Mouse (Mus musculus) midbrain, embryonic 13.5 days (tissue): ENCODE data around the gene Dnaaf1. TPM values are rescaled to one million over a fixed set of nuclear protein-coding genes. Genes with fewer than 3 reads are reported as not detected.

ENCODE experiments used
- ATAC-seq: fragments of 200-750 bp; cut with Nextera tagmentation; 2 replicates; pipeline ENCODE4 v1.8.0; 2017; ENCODE audit warnings: mild to moderate bottlenecking, moderate TSS enrichment, moderate library complexity
- H3K27ac ChIP-seq: fragments of 300-500 bp; sonication (generic); 2 replicates; pipeline ENCODE4 v1.5.1; 2015; ENCODE audit warnings: inconsistent platforms, mild to moderate bottlenecking, moderate library complexity
- H3K27me3 ChIP-seq: fragments of 300-500 bp; sonication (generic); 2 replicates; pipeline ENCODE4 v1.6.1; 2015; ENCODE audit warnings: mild to moderate bottlenecking, inconsistent platforms
- H3K36me3 ChIP-seq: fragments of 300-500 bp; sonication (generic); 2 replicates; pipeline ENCODE4 v1.6.1; 2015; ENCODE audit warnings: mild to moderate bottlenecking, inconsistent platforms
- H3K4me1 ChIP-seq: fragments of 300-500 bp; sonication (generic); replicated peaks from 2 replicates; pipeline ENCODE4 v1.6.1; 2015; ENCODE audit warnings: inconsistent platforms
- H3K4me2 ChIP-seq: fragments of 300-500 bp; sonication (generic); replicated peaks from 2 replicates; pipeline ENCODE4 v1.6.1; 2015; ENCODE audit warnings: moderate library complexity, mild to moderate bottlenecking, inconsistent platforms
- H3K4me3 ChIP-seq: fragments of 300-500 bp; sonication (generic); replicated peaks from 2 replicates; pipeline ENCODE4 v1.5.1; 2015; ENCODE audit warnings: mild to moderate bottlenecking, inconsistent platforms
- H3K9ac ChIP-seq: fragments of 300-500 bp; sonication (generic); replicated peaks from 2 replicates; pipeline ENCODE4 v1.6.1; 2015; ENCODE audit warnings: mild to moderate bottlenecking, inconsistent platforms
- H3K9me3 ChIP-seq: fragments of 300-500 bp; sonication (generic); 2 replicates; pipeline ENCODE4 v1.6.1; 2016; ENCODE audit warnings: mild to moderate bottlenecking, inconsistent platforms
- WGBS: fragments of 180-500 bp; shearing (Covaris S2); methylation state at CpG from one replicate; pipeline ENCODE4 v1.1.7; 2015; 5-methylcytosine and 5-hydroxymethylcytosine counted together
- polyA plus RNA-seq: library from polyadenylated mRNA; unstranded; fragments of >200 nt; fragmentation: Nextera tagmentation; extraction: Ambion mirVana; gene quantifications from 2 replicates; pipeline ENCODE4 v1.2.1, GENCODE M21; 2015

The Dnaaf1 gene
- polyA plus RNA-seq, 1 experiment from 2014 or later: 0.12 TPM

GRCm38 (mm10) chr8:119557132-119557531 lies 17.9 kb upstream of the Dnaaf1 start:
- H3K27ac ChIP-seq: no peak overlapping the region
- 83% methylated on average over 9 of the region's 9 CpGs for WGBS
- peaks cover 40% of the 10 kb centered on the region for H3K4me1 ChIP-seq
- no peak for ATAC-seq
- H3K36me3 ChIP-seq: peaks cover 12% of the 10 kb centered on the region
- peak overlapping the region; percentile 75 for H3K4me3 ChIP-seq
- H3K9me3 ChIP-seq: no peaks in the 10 kb centered on the region
- H3K27me3 ChIP-seq: no peaks in the 10 kb centered on the region
- peak overlapping the region; percentile 87 for H3K4me2 ChIP-seq
- peak overlapping the region; percentile 90 for H3K9ac ChIP-seq

- Histone ChIP-seq H3K9me3 (no peaks in the 10 kb centered on the region), H3K27me3 (no peaks in the 10 kb centered on the region), H3K27ac (peak overlapping the region; percentile 94), H3K36me3 (peaks cover 21% of the 10 kb centered on the region), H3K4me2 (peak overlapping the region; percentile 87), H3K4me3 (peak overlapping the region; percentile 75), H3K9ac (peak overlapping the region; percentile 90), H3K4me1 (peaks cover 40% of the 10 kb centered on the region)
- WGBS: 1% methylated on average over 55 of the region's 55 CpGs
- peak; percentile 91 for ATAC-seq
These were observed 17.0 kb upstream of the Dnaaf1 start for GRCm38 (mm10) chr8:119557821-119558602.

GRCm38 (mm10) chr8:119558603-119559401 lies 16.2 kb upstream of the Dnaaf1 start, which contains the start of gene Mbtps1:
Mbtps1 (minus strand) TSS chr8:119558735.
- peak; percentile 94 for ATAC-seq
- Histone ChIP-seq H3K4me1 (peaks cover 38% of the 10 kb centered on the region), H3K27ac (peak within 1 kb of the TSS; percentile 94), H3K27me3 (no peaks in the 10 kb centered on the region), H3K4me3 (peak within 1 kb of the TSS; percentile 75), H3K4me2 (peak within 1 kb of the TSS; percentile 87), H3K9me3 (no peaks in the 10 kb centered on the region), H3K9ac (peak within 1 kb of the TSS; percentile 90), H3K36me3 (peaks cover 29% of the 10 kb centered on the region)
- 6% methylated on average over 63 of the region's 63 CpGs for WGBS

GRCm38 (mm10) chr8:119559402-119559720 lies 15.7 kb upstream of the Dnaaf1 start:
- H3K4me1 ChIP-seq: peaks cover 32% of the 10 kb centered on the region
- H3K9ac ChIP-seq: peak overlapping the region; percentile 67; the same call in 1 of the 2 replicates
- no peaks in the 10 kb centered on the region for H3K27me3 ChIP-seq
- H3K36me3 ChIP-seq: peaks cover 35% of the 10 kb centered on the region
- peak; percentile 2; the same call in 1 of the 2 replicates for ATAC-seq
- peak overlapping the region; percentile 75 for H3K4me3 ChIP-seq
- peak overlapping the region; percentile 87 for H3K4me2 ChIP-seq
- WGBS: 88% methylated on average over 6 of the region's 6 CpGs
- peak overlapping the region; percentile 75; the same call in 1 of the 2 replicates for H3K27ac ChIP-seq
- no peaks in the 10 kb centered on the region for H3K9me3 ChIP-seq

- no peaks in the 10 kb centered on the region for H3K9me3 ChIP-seq
- WGBS: 93% methylated on average over 14 of the region's 14 CpGs
- peaks cover 5% of the 10 kb centered on the region for H3K4me1 ChIP-seq
- H3K27ac ChIP-seq: no peak overlapping the region
- no peak overlapping the region for H3K4me3 ChIP-seq
- no peak overlapping the region for H3K9ac ChIP-seq
- H3K36me3 ChIP-seq: peaks cover 63% of the 10 kb centered on the region
- ATAC-seq: no peak
- no peaks in the 10 kb centered on the region for H3K27me3 ChIP-seq
- H3K4me2 ChIP-seq: no peak overlapping the region
These were observed 11.2 kb upstream of the Dnaaf1 start for GRCm38 (mm10) chr8:119563849-119564251.

- Histone ChIP-seq H3K27ac (no peak overlapping the region), H3K4me1 (0 out of 2 replicates have a peak, but pooled peaks cover 10% of the 10 kb centered on the region), H3K4me3 (no peak overlapping the region), H3K4me2 (no peak overlapping the region), H3K9me3 (no peaks in the 10 kb centered on the region), H3K27me3 (no peaks in the 10 kb centered on the region), H3K36me3 (peaks cover 56% of the 10 kb centered on the region), H3K9ac (no peak overlapping the region)
- no peak for ATAC-seq
- 84% methylated on average over 11 of the region's 11 CpGs for WGBS
These were observed 8.7 kb upstream of the Dnaaf1 start for GRCm38 (mm10) chr8:119566367-119566766.

GRCm38 (mm10) chr8:119568251-119568650 lies 6.8 kb upstream of the Dnaaf1 start:
- peaks cover 24% of the 10 kb centered on the region for H3K4me1 ChIP-seq
- H3K36me3 ChIP-seq: peaks cover 39% of the 10 kb centered on the region
- no peak overlapping the region for H3K27ac ChIP-seq
- no peak overlapping the region for H3K4me3 ChIP-seq
- 90% methylated on average over 9 of the region's 9 CpGs for WGBS
- no peak for ATAC-seq
- H3K9ac ChIP-seq: no peak overlapping the region
- no peaks in the 10 kb centered on the region for H3K9me3 ChIP-seq
- no peak overlapping the region for H3K4me2 ChIP-seq
- H3K27me3 ChIP-seq: no peaks in the 10 kb centered on the region

- 61% methylated on average over 7 of the region's 7 CpGs for WGBS
- ATAC-seq: no peak
- H3K4me2 ChIP-seq: no peak overlapping the region
These were observed 6.1 kb upstream of the Dnaaf1 start for GRCm38 (mm10) chr8:119568951-119569350.

GRCm38 (mm10) chr8:119569881-119570280 lies 5.2 kb upstream of the Dnaaf1 start:
- WGBS: 32% methylated on average over 4 of the region's 4 CpGs
- H3K4me2 ChIP-seq: no peak overlapping the region
- H3K9ac ChIP-seq: peak overlapping the region; percentile 39
- peaks cover 33% of the 10 kb centered on the region for H3K4me1 ChIP-seq
- no peak overlapping the region for H3K4me3 ChIP-seq
- H3K27ac ChIP-seq: no peak overlapping the region
- no peaks in the 10 kb centered on the region for H3K27me3 ChIP-seq
- H3K9me3 ChIP-seq: no peaks in the 10 kb centered on the region
- peaks cover 24% of the 10 kb centered on the region for H3K36me3 ChIP-seq
- ATAC-seq: no peak

More at GRCm38 (mm10) chr8:119568951-119569350, 6.1 kb upstream of the Dnaaf1 start:
- Histone ChIP-seq H3K4me1 (peaks cover 31% of the 10 kb centered on the region), H3K36me3 (peaks cover 32% of the 10 kb centered on the region), H3K4me3 (no peak overlapping the region), H3K9me3 (no peaks in the 10 kb centered on the region), H3K27ac (no peak overlapping the region), H3K27me3 (no peaks in the 10 kb centered on the region), H3K9ac (no peak overlapping the region)

- ATAC-seq: no peak
- Histone ChIP-seq H3K9me3 (no peaks in the 10 kb centered on the region), H3K27ac (no peak overlapping the region), H3K4me3 (no peak overlapping the region), H3K4me1 (peaks cover 36% of the 10 kb centered on the region), H3K4me2 (no peak overlapping the region), H3K9ac (peak overlapping the region; percentile 8; the same call in 1 of the 2 replicates), H3K27me3 (peaks cover 5% of the 10 kb centered on the region), H3K36me3 (peaks cover 12% of the 10 kb centered on the region)
- 89% methylated on average over 6 of the region's 6 CpGs for WGBS
These were observed 3.9 kb upstream of the Dnaaf1 start for GRCm38 (mm10) chr8:119571135-119571534.

GRCm38 (mm10) chr8:119572411-119572810 lies 2.6 kb upstream of the Dnaaf1 start:
- H3K9me3 ChIP-seq: no peaks in the 10 kb centered on the region
- no peak for ATAC-seq
- WGBS: 96% methylated on average over 4 of the region's 4 CpGs
- H3K4me3 ChIP-seq: no peak overlapping the region
- H3K4me2 ChIP-seq: no peak overlapping the region
- peaks cover 16% of the 10 kb centered on the region for H3K27me3 ChIP-seq
- H3K36me3 ChIP-seq: peaks cover 4% of the 10 kb centered on the region
- H3K4me1 ChIP-seq: peaks cover 36% of the 10 kb centered on the region
- no peak overlapping the region for H3K27ac ChIP-seq
- no peak overlapping the region for H3K9ac ChIP-seq

- 2% methylated on average over 16 of the region's 16 CpGs for WGBS
- H3K27ac ChIP-seq: no peak overlapping the region
- H3K27me3 ChIP-seq: peaks cover 28% of the 10 kb centered on the region
- H3K4me1 ChIP-seq: peaks cover 31% of the 10 kb centered on the region
- no peaks in the 10 kb centered on the region for H3K9me3 ChIP-seq
- H3K4me2 ChIP-seq: peak overlapping the region; percentile 87
- no peak for ATAC-seq
- H3K4me3 ChIP-seq: peak overlapping the region; percentile 91
- peak overlapping the region; percentile 89 for H3K9ac ChIP-seq
- no peaks in the 10 kb centered on the region for H3K36me3 ChIP-seq
These were observed 311 bp downstream of the Dnaaf1 start for GRCm38 (mm10) chr8:119575366-119575726.
